In the genomic region with DNA sequence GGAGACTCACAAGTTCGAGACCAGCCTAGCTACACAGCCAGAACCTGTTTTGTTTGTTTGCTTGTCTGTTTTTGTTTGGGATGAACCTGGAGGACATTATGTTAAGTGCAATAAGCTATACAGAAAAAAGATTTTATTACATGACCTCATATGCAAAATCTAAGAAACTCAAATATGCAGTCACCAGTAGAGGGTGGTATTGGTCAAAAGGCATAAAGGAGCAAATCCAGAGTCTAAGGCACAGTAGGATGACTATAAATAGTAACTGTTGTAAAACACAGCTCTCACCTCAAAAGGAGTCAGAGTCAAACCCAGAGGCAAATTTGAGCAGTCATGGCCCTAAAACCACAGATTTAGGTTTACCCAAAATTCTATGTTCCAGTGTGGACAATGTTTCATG, we compare ENCODE assay signal across 12 mouse cellular contexts. TPM values are rescaled to one million over a fixed set of nuclear protein-coding genes. Genes with fewer than 3 reads are reported as not detected.
DNase-seq lines count a peak whose midpoint lies in the region; ATAC-seq and TF ChIP-seq lines count a peak whose summit lies in the region.
"Had no signal": no experiment of that assay in that cellular context is flagged by ENCODE, and none has a peak within 500 bp of the region (broad histone marks: within the 10 kb centered on the region; RNA-seq: fewer than 3 reads in every experiment).

No protein-coding gene starts in this region.

- no peaks in the 10 kb centered on the region for H3K4me1 ChIP-seq in heart, postnatal 0 days (ENCODE audit: control insufficient read depth, insufficient read depth)
- no peaks in the 10 kb centered on the region for H3K4me1 ChIP-seq in stomach, postnatal 0 days (replicated peaks; ENCODE audit: control insufficient read depth, insufficient read depth)

- H3K27me3 ChIP-seq in heart, postnatal 0 days (ENCODE audit: control insufficient read depth, insufficient read depth, low read length), result no peaks in the 10 kb centered on the region
- H3K27me3 ChIP-seq in stomach, postnatal 0 days (ENCODE audit: control insufficient read depth, insufficient read depth, low read length), result no peaks in the 10 kb centered on the region

- DNase-seq in heart, postnatal 0 days (ENCODE audit: low spot score), result peak; percentile 69
- no peak for DNase-seq in heart, postnatal 4 days
- peak; percentile 20 for DNase-seq in thymus, postnatal 14 days
- no peak for DNase-seq in thymus, postnatal 36 days
- no peak for DNase-seq in stomach, postnatal 0 days (ENCODE audit: low spot score)
- no peak for DNase-seq in ovary, postnatal 14 days (ENCODE audit: low spot score)
- no peak for DNase-seq in yolk sac, embryonic 10.5 days (ENCODE audit: low spot score)
- DNase-seq: kidney, postnatal 4 days had no signal

- no peak for TF ChIP-seq EP300 in heart, postnatal 0 days (IDR thresholded peaks at IDR 0.05; ENCODE audit: low read depth)
- TF ChIP-seq EP300 in stomach, postnatal 0 days (optimal IDR thresholded peaks at IDR 0.05), result no peak

- no peak overlapping the region for H3K4me2 ChIP-seq in heart, postnatal 0 days (ENCODE audit: low read depth, low read length)
- no peak overlapping the region for H3K4me2 ChIP-seq in stomach, postnatal 0 days (replicated peaks; ENCODE audit: low read depth)

- TF ChIP-seq CTCF in heart, postnatal 0 days (IDR thresholded peaks at IDR 0.05; ENCODE audit: low read depth), result peak; percentile 56
- peak; percentile 73 for TF ChIP-seq CTCF in stomach, postnatal 0 days (IDR thresholded peaks at IDR 0.05; ENCODE audit: low read depth)

- H3K36me3 ChIP-seq in heart, postnatal 0 days (replicated peaks; ENCODE audit: control insufficient read depth, insufficient read depth, low read length), result no peaks in the 10 kb centered on the region
- no peaks in the 10 kb centered on the region for H3K36me3 ChIP-seq in stomach, postnatal 0 days (ENCODE audit: control insufficient read depth, insufficient read depth, low read length)

- no peak overlapping the region for H3K4me3 ChIP-seq in heart, postnatal 0 days (ENCODE audit: low read depth, low read length)
- no peak overlapping the region for H3K4me3 ChIP-seq in stomach, postnatal 0 days (ENCODE audit: low read depth, low read length)

- no peak overlapping the region for H3K9ac ChIP-seq in heart, postnatal 0 days (replicated peaks; ENCODE audit: low read depth, low read length)
- H3K9ac ChIP-seq in stomach, postnatal 0 days (ENCODE audit: low read length), result no peak overlapping the region

- no peaks in the 10 kb centered on the region for H3K9me3 ChIP-seq in heart, postnatal 0 days (replicated peaks; ENCODE audit: control insufficient read depth, low read length)
- H3K9me3 ChIP-seq in stomach, postnatal 0 days (ENCODE audit: control insufficient read depth, low read length), result no peaks in the 10 kb centered on the region

- whole genome bisulfite sequencing in heart, postnatal 0 days, result 87% methylated on average over 1 of the region's 1 CpGs
- 94% methylated on average over 1 of the region's 1 CpGs for WGBS in stomach, postnatal 0 days

- ATAC-seq in heart, postnatal 0 days (ENCODE audit: insufficient read depth, low read depth), result no peak
- ATAC-seq in common myeloid progenitor, adult 5-6 weeks (replicated peaks; ENCODE audit: low read depth, poor library complexity, severe bottlenecking), result peak; percentile 59
- ATAC-seq in stomach, postnatal 0 days (ENCODE audit: low FRiP score, low TSS enrichment), result no peak

- H3K27ac ChIP-seq in heart, postnatal 0 days (ENCODE audit: low read depth), result no peak overlapping the region
- H3K27ac ChIP-seq in stomach, postnatal 0 days (replicated peaks), result no peak overlapping the region

RNA-seq across cellular contexts. Expression of a gene that starts 1.6 kb away (rescaled TPM):
- not detected in 2 replicates for total RNA-seq in heart, postnatal 0 days (2014; rRNA removed; ENCODE audit: low replicate concordance)
- polyA plus RNA-seq in heart, postnatal 0 days (2015; fragmentation: Nextera tagmentation; extraction: Ambion mirVana), result not detected in 2 replicates
- not detected for total RNA-seq in heart, postnatal 4 days (2021)
- not detected in 2 replicates for total RNA-seq in common myeloid progenitor, adult 5-6 weeks (2017)
- not detected in 2 replicates for polyA plus RNA-seq in stomach, postnatal 0 days (2015; fragmentation: Nextera tagmentation; extraction: Ambion mirVana)
- polyA plus RNA-seq: limb, embryonic 14.5 days; neural tube, embryonic 11.5 days; stomach, embryonic 14.5 days had no signal

RNA-seq across cellular contexts. Expression of a gene that starts 2.9 kb away (rescaled TPM):
- 15.8 and 22.4 TPM in 2 replicates for total RNA-seq in heart, postnatal 0 days (2014; rRNA removed; ENCODE audit: low replicate concordance)
- polyA plus RNA-seq in heart, postnatal 0 days (2015; fragmentation: Nextera tagmentation; extraction: Ambion mirVana), result 8.7 and 9.9 TPM in 2 replicates
- total RNA-seq in heart, postnatal 4 days (2021), result 10 to 100 TPM; 19.6 to 22.8 TPM
- total RNA-seq in common myeloid progenitor, adult 5-6 weeks (2017), result 65.2 and 76.3 TPM in 2 replicates
- polyA plus RNA-seq in stomach, postnatal 0 days (2015; fragmentation: Nextera tagmentation; extraction: Ambion mirVana), result 6.1 and 6.6 TPM in 2 replicates

Comparison
In these comparisons a context has a peak if more than half of its experiments do, and no peak if none do; other contexts are left out.
1. DNase-seq: peak in heart, postnatal 0 days (single experiment) and thymus, postnatal 14 days (single experiment); none in heart, postnatal 4 days (single experiment), thymus, postnatal 36 days (0 of 2), stomach, postnatal 0 days (single experiment), ovary, postnatal 14 days (single experiment) and yolk sac, embryonic 10.5 days (single experiment).